Mouse (Mus musculus) left cerebral cortex, adult 18-20 months (tissue): ENCODE measurements around the gene Cabp1. TPM values are rescaled to one million over a fixed set of nuclear protein-coding genes. Genes with fewer than 3 reads are reported as not detected.

ENCODE experiments used
- DNase-seq, 2 experiments: peaks; one replicate each; pipeline ENCODE4 v3.0.0; 2021 to 2022; ENCODE audit warnings: low spot score in 2 of 2, mixed read lengths in 1 of 2
- long read RNA-seq, 2 experiments: library from polyadenylated mRNA; stranded (forward); transcript quantifications; one replicate each; pipeline ENCODE4 v2.0.0; 2021
- total RNA-seq, 2 experiments: library from RNA; stranded (reverse); gene quantifications; 2 replicates each; pipeline ENCODE4 v1.2.3; 2021

The Cabp1 gene
- 100 to 1,000 TPM; 288 to 320 TPM for total RNA-seq
- long read RNA-seq, experiment 1, transcript Cabp1-204 (6 exons, 1,621 nt): major isoform, 357 of 394 reads
- long read RNA-seq, experiment 1, partial matches to known transcripts: 26 of 394 reads
- long read RNA-seq, experiment 1, other reads (novel, unspliced or antisense): 9 of 394 reads
- long read RNA-seq, experiment 2, transcript Cabp1-204 (6 exons, 1,621 nt): major isoform, 257 of 290 reads
- long read RNA-seq, experiment 2, partial matches to known transcripts: 20 of 290 reads
- long read RNA-seq, experiment 2, other reads (novel, unspliced or antisense): 12 of 290 reads

DNA sequence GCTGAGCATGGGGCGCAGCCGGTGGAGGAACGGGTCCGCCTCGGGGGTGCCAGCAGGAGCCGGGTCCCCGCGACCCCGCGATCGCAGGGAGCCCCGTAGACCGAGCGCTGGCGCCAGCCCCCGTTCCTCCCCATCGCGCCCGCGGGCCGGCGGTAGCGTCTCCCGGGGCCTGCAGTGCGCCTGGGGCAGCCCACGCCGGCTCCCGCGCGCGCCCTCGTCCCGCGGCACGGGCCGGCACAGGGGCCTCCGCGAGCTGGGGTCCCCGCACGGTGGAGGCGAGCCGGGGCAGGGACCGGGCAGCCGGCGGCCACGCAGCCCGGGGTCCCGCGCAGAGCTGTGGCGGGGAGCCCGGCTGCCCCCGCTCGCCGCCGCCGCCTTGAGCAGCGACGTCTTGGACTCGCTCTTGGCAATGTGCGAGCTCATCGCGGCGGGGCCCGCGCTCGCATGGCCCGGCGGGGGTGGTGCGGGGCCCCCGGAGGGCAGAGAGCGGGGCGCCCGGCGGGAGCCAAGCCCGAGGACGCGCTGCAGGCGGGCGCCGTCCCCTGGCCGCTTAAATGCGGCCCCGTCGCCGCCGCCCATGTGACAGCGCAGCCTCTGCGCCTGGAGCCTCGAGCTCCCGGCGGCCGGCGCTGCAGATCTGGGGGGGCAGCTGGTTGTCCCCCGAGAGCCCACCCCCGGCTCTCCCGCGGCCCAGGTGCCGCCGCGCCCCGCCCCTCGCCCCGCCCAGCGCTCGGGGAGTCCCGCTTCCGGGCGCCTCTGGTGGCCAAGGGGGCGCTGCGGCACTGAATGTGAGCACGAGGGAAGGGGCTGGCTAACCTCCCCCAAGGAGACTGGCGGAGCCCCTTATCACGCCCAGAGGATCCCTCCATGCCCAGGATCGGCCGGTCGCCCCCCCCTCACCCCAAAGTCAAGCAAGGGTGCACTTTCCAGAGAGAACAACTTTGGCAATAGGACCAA, at the start of gene Cabp1:
Gene Cabp1 (minus strand): TSS at position 713 of the 957 bp plus-strand sequence.
- peak; percentile 71 to 81 for DNase-seq

DNA sequence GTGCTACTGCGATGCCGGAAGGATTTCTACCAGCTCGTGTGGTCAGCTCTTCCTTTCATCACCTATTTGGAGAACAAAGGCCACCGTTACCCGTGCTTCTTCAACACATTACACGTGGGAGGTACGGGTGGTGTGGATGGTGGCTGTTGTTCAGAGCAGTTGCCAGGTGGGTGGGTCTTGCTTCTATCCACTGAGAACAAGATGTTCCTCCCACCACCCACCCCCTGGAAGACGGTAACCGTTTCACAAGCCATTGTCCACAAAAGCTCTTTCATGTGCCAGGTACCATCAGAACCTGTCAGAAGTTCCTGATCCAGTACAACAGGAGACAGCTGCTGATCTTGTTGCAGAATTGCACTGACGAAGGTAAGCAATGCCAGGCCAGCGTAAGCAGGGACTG, 46.0 kb upstream of the Cabp1 start:
- peak in 1 of 2 experiments; percentile 48 for DNase-seq

DNA sequence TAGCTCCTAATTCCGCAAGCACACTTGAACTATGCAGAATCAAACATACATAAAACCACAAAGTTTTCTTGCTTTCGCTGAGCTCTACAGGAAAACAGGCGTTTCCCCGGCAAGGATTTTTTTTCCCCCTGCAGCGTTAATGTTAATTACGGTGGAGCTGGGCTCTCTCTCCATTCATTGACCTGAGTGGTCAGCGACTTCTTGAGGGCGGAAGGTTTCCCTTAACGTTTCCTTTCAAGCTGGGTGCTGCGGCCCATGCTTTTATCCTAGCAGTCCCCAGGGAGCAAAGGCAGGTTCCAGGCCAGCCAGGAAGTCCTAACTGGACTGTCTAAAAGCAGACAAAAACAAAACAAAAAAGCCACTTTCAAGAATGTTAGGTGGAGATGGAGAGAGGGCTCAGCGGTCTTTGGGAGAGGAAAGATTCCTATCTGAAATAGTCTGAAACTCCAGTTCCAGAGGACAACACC, 44.6 kb upstream of the Cabp1 start:
- no peak for DNase-seq

DNA sequence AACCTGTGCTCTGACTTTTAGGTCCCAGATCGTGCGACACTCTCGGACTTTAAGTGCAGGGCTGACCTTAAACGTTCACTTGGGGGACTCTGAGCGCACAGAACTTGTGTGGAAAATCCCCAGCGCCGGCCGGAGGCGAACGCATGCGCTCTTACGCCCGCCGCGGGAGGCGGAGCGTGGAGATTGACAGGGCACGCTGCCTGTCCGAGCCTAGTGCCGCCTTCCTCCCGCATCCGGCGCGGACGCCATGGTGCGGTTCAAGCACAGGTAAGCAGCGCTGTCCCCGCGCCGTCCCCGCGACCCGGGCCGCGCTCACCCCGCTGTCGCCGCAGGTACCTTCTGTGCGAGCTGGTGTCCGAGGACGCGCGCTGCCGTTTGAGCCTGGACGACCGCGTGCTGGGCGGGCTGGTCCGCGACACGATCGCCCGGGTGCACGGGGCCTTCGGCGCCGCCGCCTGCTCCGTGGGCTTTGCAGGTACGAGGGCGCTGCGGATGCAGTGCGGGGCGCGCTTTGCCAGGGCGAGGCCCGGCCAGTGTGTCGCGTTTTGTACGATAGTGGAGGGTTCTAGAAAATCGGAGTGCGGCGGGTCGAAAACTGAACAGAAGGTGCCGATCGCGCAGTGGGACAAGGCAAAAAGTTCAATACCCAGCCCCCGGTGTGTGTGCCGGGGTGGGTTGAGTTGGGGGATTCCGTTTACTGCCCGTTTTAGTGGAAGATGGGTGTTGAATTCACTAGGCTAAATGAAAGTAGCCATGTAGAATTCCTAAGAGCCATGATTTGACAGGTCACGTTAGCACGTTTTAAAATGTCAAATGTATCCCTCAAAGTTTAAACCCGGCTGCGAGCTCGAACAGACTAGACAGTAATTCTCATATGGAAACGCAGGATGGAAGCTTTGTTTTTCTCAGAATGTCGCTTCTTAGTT, 43.9 kb upstream of the Cabp1 start:
- DNase-seq: peak; percentile 90 to 95

GRCm38 (mm10) chr5:115235786-115236263, 41.6 kb upstream of the Cabp1 start, which contains the start of gene Pop5:
TSS of gene Pop5 (plus strand) at chr5:115235836.
- peak; percentile 92 to 93 for DNase-seq

- peak; percentile 75 to 82 for DNase-seq
Measured at GRCm38 (mm10) chr5:115235323-115235771, 41.2 kb upstream of the Cabp1 start.

DNA sequence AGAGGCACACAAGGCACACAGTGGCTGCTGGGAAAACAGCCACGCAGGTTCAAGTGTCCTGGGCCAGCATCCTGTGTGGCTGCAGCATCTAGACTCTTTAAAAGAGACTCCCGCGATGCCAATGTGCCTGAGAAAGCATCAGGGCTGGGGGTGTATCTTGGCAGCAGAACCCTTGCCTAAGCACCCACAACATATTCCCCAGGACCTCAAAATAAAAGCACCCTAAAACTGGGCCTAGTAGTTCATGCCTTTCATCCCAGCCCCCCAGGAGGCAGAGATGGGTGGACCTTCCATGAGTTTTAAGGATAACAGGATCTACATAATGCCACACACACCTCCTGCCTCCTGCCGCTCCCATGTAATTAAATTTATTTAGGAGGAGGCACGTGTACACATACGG, 40.3 kb upstream of the Cabp1 start:
- peak in 1 of 2 experiments; percentile 62 for DNase-seq

- DNase-seq: no peak
Measured at GRCm38 (mm10) chr5:115233031-115233780, 39.0 kb upstream of the Cabp1 start.

- DNase-seq: no peak
Measured at GRCm38 (mm10) chr5:115232516-115232915, 38.3 kb upstream of the Cabp1 start.

- peak in 1 of 2 experiments; percentile 41 for DNase-seq
Measured at GRCm38 (mm10) chr5:115231552-115232120, 37.5 kb upstream of the Cabp1 start.

- peak; percentile 77 to 79 for DNase-seq
Measured at GRCm38 (mm10) chr5:115230830-115231551, 36.8 kb upstream of the Cabp1 start.

DNA sequence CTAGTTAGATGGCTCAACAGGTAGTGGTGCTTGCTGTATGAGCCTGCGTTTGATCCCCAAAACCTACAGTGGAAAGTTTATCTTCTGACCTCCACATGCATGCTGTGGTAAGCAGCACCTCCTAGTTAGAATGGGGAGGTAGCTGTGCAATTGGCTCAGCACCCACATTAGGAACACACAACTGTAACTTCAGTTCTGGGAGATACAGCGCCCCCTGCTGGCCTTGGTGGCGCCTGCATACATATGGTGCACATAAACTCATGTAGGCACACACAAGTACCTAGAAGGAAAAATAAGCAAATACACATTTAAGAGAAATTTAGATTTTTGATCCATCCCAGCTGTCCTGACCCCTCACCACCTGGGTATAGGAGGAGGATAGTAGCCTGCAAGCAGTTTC, 28.3 kb upstream of the Cabp1 start:
- no peak for DNase-seq

DNA sequence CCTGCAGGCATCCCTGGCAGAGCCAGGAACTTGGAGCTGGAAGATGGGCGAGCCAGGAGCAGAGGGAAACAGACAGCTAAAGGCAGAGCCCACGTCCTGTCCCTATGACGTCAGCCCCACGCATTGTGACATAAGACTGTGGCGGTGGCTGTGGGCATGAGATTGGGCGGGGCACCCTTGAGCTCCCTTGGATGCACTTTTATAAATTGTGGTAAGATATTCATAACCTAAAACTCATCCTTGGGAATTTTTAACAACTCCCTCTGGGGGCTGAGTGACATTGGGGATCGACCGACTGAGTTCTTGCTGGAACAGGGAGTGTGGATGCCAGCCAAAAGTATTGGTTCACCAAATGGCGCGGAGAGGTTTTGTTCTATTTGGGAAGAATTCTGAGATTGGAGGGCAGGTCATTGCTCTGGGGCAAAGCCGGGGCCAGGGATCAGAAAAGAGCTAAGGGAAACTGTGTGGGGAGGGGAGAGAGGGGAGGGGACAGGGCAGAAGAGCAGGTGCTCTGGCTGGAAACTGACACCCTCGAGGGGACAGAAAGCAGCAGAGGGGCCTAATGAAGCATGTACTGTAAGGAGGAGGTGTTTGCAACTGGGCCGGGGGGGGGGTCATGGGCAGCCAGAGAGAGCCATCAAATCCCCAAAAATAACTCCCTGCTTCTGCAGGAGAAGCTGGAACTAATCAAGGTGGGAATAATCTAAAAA, 26.9 kb upstream of the Cabp1 start:
- DNase-seq: peak; percentile 76 to 84

GRCm38 (mm10) chr5:115217998-115218397, 23.8 kb upstream of the Cabp1 start:
- DNase-seq: peak in 1 of 2 experiments; percentile 43

- DNase-seq: no peak
Measured at GRCm38 (mm10) chr5:115215273-115216185, 21.3 kb upstream of the Cabp1 start.

GRCm38 (mm10) chr5:115214864-115215263, 20.7 kb upstream of the Cabp1 start:
- DNase-seq: peak in 1 of 2 experiments; percentile 80

DNA sequence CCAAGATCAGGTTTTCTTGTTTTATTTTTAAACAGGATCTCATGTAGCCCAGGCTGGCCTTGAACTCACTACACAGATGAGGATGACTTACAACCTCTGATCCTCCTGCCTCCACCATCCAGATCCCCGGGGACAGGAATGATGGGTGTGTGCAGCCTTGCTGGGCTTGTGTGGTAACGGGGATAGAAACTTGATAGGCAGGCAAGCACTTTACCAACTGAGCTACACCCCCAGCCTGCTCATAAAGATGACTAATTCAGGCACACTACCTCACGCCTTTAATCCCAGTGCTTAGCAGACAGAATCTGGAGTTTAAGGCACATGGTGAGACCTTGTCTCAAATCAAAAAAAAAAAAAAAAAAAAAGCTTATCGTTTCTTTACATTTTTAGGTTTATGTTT, 18.7 kb upstream of the Cabp1 start:
- peak in 1 of 2 experiments; percentile 33 for DNase-seq
